Mouse (Mus musculus): ENCODE results near the gene Chit1.

DNA sequence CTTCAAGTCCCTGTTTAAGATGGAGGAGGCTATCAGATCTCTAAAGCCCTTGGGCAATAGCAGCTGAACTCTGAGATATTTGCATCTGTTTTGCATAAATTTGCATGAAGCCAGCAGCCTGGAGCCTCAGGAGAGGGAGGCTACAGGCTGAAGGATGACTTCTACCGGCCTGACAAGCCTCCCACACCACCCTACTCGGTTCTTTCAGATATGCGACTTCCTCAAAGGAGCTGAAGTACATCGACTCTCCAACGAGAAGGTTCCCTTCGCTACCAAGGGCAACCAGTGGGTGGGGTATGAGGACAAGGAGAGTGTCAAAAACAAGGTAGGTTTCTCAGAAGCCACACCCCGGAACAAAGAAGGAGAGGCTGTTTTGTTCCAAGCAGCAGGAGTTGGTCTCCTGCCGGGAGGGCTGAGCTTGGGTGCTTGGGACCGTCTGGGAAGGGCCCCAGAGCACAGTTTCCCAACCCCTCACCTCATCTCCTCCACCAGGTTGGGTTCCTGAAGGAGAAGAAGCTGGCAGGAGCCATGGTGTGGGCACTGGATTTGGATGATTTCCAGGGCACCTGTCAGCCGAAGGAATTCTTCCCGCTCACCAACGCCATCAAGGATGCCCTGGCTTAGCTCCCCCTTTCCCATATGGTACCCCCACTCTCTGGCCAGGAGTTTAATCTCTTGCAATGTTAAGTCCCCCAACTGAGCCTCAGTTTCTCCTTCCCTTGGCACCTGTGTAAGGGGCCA, 78.1 kb downstream of the Chit1 start:
- TF ChIP-seq POLR2A (IDR thresholded peaks at IDR 0.05; ENCODE audit: low read depth, low read length) (no peak), CTCF (IDR thresholded peaks at IDR 0.05; ENCODE audit: extremely low read depth, insufficient read length, insufficient replicate concordance, low read depth, low read length) (peak; percentile 22; the same call in 1 of the 2 replicates)
